Mouse (Mus musculus): ENCODE measurements around the gene Tm9sf3. TPM values are rescaled to one million over a fixed set of nuclear protein-coding genes. Genes with fewer than 3 reads are reported as not detected.

Gene Tm9sf3
- total and polyA plus RNA-seq, 3 experiments: 34.3 to 114 (median 103) TPM

DNA sequence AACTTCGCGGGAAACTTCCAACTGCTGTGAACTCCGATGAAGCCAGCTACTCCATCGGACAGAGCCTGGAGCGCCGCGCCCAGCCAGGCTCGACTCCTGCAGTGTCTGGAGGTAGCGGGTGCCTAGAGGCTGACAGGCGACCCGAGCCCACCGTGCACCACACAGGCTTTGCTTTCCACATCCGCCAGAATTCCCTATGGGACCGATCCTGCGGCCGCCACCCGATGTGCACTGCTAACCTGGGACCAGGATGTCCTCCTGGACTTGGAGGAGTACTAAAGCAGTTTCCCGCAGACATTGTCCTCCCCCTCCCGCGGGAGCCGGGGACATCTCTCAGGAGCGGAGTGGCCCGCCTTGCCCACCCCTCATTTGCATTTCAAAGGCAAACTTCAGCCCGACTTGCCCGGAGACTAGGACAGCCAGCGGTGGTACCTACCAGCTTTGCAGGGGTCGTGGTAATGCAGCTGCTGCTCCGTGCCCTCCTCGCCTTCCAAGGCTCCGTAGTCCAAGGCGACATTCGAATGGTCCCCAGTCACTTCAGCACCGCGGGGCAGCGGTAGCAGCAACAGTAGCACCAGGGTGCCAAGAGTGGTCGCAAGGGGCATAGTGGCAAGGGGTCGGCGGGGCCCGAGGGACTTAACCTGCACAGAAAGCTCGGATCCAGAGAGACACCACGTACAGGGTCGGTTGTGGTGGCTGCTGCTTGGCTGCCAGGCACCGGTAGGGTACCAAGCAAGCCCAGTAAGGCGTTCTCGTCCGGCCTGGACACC lies 57.6 kb downstream of the Tm9sf3 start:
- H3K79me2 ChIP-seq (ENCODE audit: control insufficient read depth, insufficient read depth, low read length, poor library complexity): no peaks in the 10 kb centered on the region
- H3K9me3 ChIP-seq (replicated peaks; ENCODE audit: insufficient read depth, low read length): no peaks in the 10 kb centered on the region
- no peaks in the 10 kb centered on the region for H3K27me3 ChIP-seq (ENCODE audit: control insufficient read depth in 1 of 2, insufficient read depth in 2 of 2, low read length in 2 of 2)
- TF ChIP-seq POLR2AphosphoS2 (IDR thresholded peaks at IDR 0.05; ENCODE audit: low read length) (no peak), USF2 (IDR thresholded peaks at IDR 0.05; ENCODE audit: borderline replicate concordance in 1 of 2, insufficient read depth in 1 of 2, low read depth in 1 of 2, low read length in 2 of 2) (no peak), TAL1 (IDR thresholded peaks at IDR 0.05; ENCODE audit: low read length) (no peak), NELFE (IDR thresholded peaks at IDR 0.05; ENCODE audit: low read depth, low read length) (no peak), RAD21 (IDR thresholded peaks at IDR 0.05; ENCODE audit: low read depth, low read length) (no peak), SMC3 (IDR thresholded peaks at IDR 0.05; ENCODE audit: low read depth, low read length) (no peak), ELF1 (IDR thresholded peaks at IDR 0.05; ENCODE audit: low read depth, low read length) (no peak), NRF1 (IDR thresholded peaks at IDR 0.05; ENCODE audit: insufficient read depth, low read depth, low read length, poor library complexity, severe bottlenecking) (no peak), JUND (IDR thresholded peaks at IDR 0.05; ENCODE audit: low read depth, low read length) (no peak), HCFC1 (IDR thresholded peaks at IDR 0.05; ENCODE audit: low read depth, low read length) (no peak), MYC (IDR thresholded peaks at IDR 0.05; ENCODE audit: low read depth, low read length) (no peak), ZNF384 (IDR thresholded peaks at IDR 0.05; ENCODE audit: low read depth, low read length) (no peak), GATA1 (IDR thresholded peaks at IDR 0.05; ENCODE audit: low read depth, low read length) (no peak), MEF2A (IDR thresholded peaks at IDR 0.05; ENCODE audit: extremely low read depth, insufficient replicate concordance, low read depth, low read length, poor library complexity, severe bottlenecking) (no peak), MAX (IDR thresholded peaks at IDR 0.05; ENCODE audit: low read length) (no peak), MYB (IDR thresholded peaks at IDR 0.05; ENCODE audit: low read depth, low read length) (no peak)
- no peak overlapping the region for H3K9ac ChIP-seq (ENCODE audit: control insufficient read depth, low read depth, low read length, poor library complexity, severe bottlenecking)
- no peak overlapping the region for H3K4me3 ChIP-seq (ENCODE audit: control insufficient read depth in 1 of 2, insufficient read depth in 1 of 2, low read depth in 2 of 2, low read length in 2 of 2)
- no peaks in the 10 kb centered on the region for H3K4me1 ChIP-seq (ENCODE audit: control insufficient read depth in 1 of 2, insufficient read depth in 2 of 2, low read length in 2 of 2)
- no peak overlapping the region for H3K27ac ChIP-seq (ENCODE audit: control insufficient read depth, low read depth, low read length)
- no peaks in the 10 kb centered on the region; a peak in 1 of 4 replicates for H3K36me3 ChIP-seq (ENCODE audit: control insufficient read depth in 1 of 2, insufficient read depth in 2 of 2, low read length in 2 of 2)
- DNase-seq (ENCODE audit: low read depth, low spot score): no peak

DNA sequence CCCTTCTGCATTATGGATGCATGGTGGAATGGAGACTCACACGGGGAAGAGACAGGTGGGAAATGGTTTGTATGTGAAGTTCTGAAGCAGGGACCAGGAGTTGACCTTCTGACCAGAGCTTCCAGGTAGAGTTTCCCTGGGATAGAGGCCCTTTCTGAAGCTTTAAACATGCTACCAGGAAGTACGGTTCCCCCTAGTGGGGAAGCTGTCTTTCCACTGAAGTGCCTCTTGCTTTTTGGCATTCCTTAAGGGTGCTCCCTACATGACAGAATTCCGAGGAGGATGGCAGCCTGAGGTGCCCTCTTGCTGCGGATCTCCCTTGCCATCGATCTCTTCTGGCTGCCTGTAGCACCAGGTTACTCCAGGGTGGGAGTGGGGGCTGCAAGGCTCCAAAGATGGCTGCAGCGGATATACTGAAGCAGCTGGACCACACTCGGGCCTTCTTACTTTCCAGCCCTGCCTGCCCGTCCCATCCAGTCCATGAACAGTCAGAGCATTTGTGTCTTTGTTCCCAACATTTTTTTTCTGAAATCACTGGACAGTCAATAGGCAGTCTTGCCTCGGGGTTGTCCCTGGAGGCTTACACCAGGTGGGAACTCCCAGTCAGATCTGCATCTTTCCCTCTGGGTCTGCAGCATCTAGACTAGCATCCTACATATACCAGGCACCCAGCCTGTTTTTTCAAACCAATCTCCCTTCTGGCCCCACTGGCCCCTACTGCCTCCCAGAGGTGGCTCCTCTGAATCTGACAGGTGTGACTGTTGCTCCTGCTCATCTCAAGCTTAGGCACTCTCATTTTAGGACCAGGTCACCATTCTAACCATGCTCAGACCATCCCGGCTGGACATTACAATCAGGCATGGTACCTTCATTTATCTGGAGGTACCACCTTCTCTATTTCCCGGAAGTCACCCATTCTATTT lies 59.4 kb downstream of the Tm9sf3 start:
- Histone ChIP-seq H3K4me3 (ENCODE audit: control insufficient read depth in 1 of 2, insufficient read depth in 1 of 2, low read depth in 2 of 2, low read length in 2 of 2) (no peak overlapping the region), H3K4me1 (ENCODE audit: control insufficient read depth in 1 of 2, insufficient read depth in 2 of 2, low read length in 2 of 2) (no peaks in the 10 kb centered on the region), H3K9ac (ENCODE audit: control insufficient read depth, low read depth, low read length, poor library complexity, severe bottlenecking) (no peak overlapping the region), H3K9me3 (replicated peaks; ENCODE audit: insufficient read depth, low read length) (no peaks in the 10 kb centered on the region), H3K27ac (ENCODE audit: control insufficient read depth, low read depth, low read length) (no peak overlapping the region), H3K27me3 (ENCODE audit: control insufficient read depth in 1 of 2, insufficient read depth in 2 of 2, low read length in 2 of 2) (peaks cover 0 to 2% of the 10 kb centered on the region in 2 experiments; a peak in 1 of 4 replicates), H3K36me3 (ENCODE audit: control insufficient read depth in 1 of 2, insufficient read depth in 2 of 2, low read length in 2 of 2) (no peaks in the 10 kb centered on the region), H3K79me2 (ENCODE audit: control insufficient read depth, insufficient read depth, low read length, poor library complexity) (no peaks in the 10 kb centered on the region)
- no peak for DNase-seq (ENCODE audit: low read depth, low spot score)
- TF ChIP-seq CTCF (IDR thresholded peaks at IDR 0.05 in 2 of 3, conservative IDR thresholded peaks at IDR 0.05 in 1 of 3; ENCODE audit: control insufficient read depth in 1 of 3, insufficient read depth in 1 of 3, low read depth in 2 of 3, low read length in 3 of 3, poor library complexity in 1 of 3, severe bottlenecking in 1 of 3): peak in 2 of 3 experiments; percentile 10 to 42; a peak in 2 of 6 replicates
- TF ChIP-seq MYC (IDR thresholded peaks at IDR 0.05; ENCODE audit: low read depth, low read length): no peak
- peak; percentile 44 for TF ChIP-seq SMC3 (IDR thresholded peaks at IDR 0.05; ENCODE audit: low read depth, low read length)
- no peak for TF ChIP-seq GABPA (IDR thresholded peaks at IDR 0.05; ENCODE audit: low read depth, low read length)
- TF ChIP-seq MAZ (IDR thresholded peaks at IDR 0.05; ENCODE audit: low read depth, low read length): no peak
- peak; percentile 7 for TF ChIP-seq RAD21 (IDR thresholded peaks at IDR 0.05; ENCODE audit: low read depth, low read length)
- TF ChIP-seq MYB (IDR thresholded peaks at IDR 0.05; ENCODE audit: low read depth, low read length): no peak
